Mouse (Mus musculus): ENCODE measurements at regions not wholly inside any gene's neighbourhood (a gene's known extent, or its start where the extent isn't known, plus 50 kb on each side); places are given as distances from the start of the nearest gene placed in this dataset.
A peak's percentile ranks its signal among the peaks of the same experiment; 100 is the strongest.

- no peak overlapping the region for H3K9ac ChIP-seq (ENCODE audit: low read length)
- no peaks in the 10 kb centered on the region for H3K27me3 ChIP-seq (ENCODE audit: control insufficient read depth, insufficient read depth, low read length)
- no peaks in the 10 kb centered on the region for H3K9me3 ChIP-seq (ENCODE audit: control insufficient read depth, low read length)
- H3K4me2 ChIP-seq (ENCODE audit: low read depth), result no peak overlapping the region
- H3K27ac ChIP-seq (ENCODE audit: low read depth, low read length), result no peak overlapping the region
- no peaks in the 10 kb centered on the region for H3K36me3 ChIP-seq (ENCODE audit: control insufficient read depth, insufficient read depth, low read length)
- DNase-seq (ENCODE audit: low spot score), result no peak
- H3K4me1 ChIP-seq (ENCODE audit: control insufficient read depth, insufficient read depth, low read length), result no peaks in the 10 kb centered on the region
- ATAC-seq (ENCODE audit: insufficient read depth, low FRiP score, low TSS enrichment), result no peak
- no peak overlapping the region for H3K4me3 ChIP-seq (ENCODE audit: low read depth, low read length)
- 81% methylated on average over 3 of the region's 3 CpGs for WGBS
Measured at GRCm38 (mm10) chr6:16963958-16964357, 65.7 kb upstream of the Tfec start.

GRCm38 (mm10) chr6:16958102-16958501 lies 59.9 kb upstream of the Tfec start:
- Histone ChIP-seq H3K4me3 (ENCODE audit: low read depth, low read length) (no peak overlapping the region), H3K27me3 (ENCODE audit: control insufficient read depth, insufficient read depth, low read length) (no peaks in the 10 kb centered on the region), H3K36me3 (ENCODE audit: control insufficient read depth, insufficient read depth, low read length) (no peaks in the 10 kb centered on the region), H3K27ac (ENCODE audit: low read depth, low read length) (no peak overlapping the region), H3K4me2 (ENCODE audit: low read depth) (no peak overlapping the region), H3K9me3 (ENCODE audit: control insufficient read depth, low read length) (no peaks in the 10 kb centered on the region), H3K4me1 (ENCODE audit: control insufficient read depth, insufficient read depth, low read length) (no peaks in the 10 kb centered on the region), H3K9ac (ENCODE audit: low read length) (no peak overlapping the region)
- WGBS, result 82% methylated on average over 3 of the region's 3 CpGs
- DNase-seq (ENCODE audit: low spot score) (no peak), ATAC-seq (ENCODE audit: insufficient read depth, low FRiP score, low TSS enrichment) (no peak)

- no peaks in the 10 kb centered on the region for H3K4me1 ChIP-seq (ENCODE audit: control insufficient read depth, insufficient read depth, low read length)
- no peak overlapping the region for H3K27ac ChIP-seq (ENCODE audit: low read depth, low read length)
- no peak overlapping the region for H3K9ac ChIP-seq (ENCODE audit: low read length)
- no peaks in the 10 kb centered on the region for H3K27me3 ChIP-seq (ENCODE audit: control insufficient read depth, insufficient read depth, low read length)
- no peaks in the 10 kb centered on the region for H3K36me3 ChIP-seq (ENCODE audit: control insufficient read depth, insufficient read depth, low read length)
- ATAC-seq (ENCODE audit: insufficient read depth, low FRiP score, low TSS enrichment) (peak; percentile 73), DNase-seq (ENCODE audit: low spot score) (no peak)
- no peaks in the 10 kb centered on the region for H3K9me3 ChIP-seq (ENCODE audit: control insufficient read depth, low read length)
- H3K4me3 ChIP-seq (ENCODE audit: low read depth, low read length), result no peak overlapping the region
- 71% methylated on average over 6 of the region's 6 CpGs for WGBS
- H3K4me2 ChIP-seq (ENCODE audit: low read depth), result no peak overlapping the region
Measured at GRCm38 (mm10) chr6:16956771-16957435, 58.7 kb upstream of the Tfec start.
